Mouse (Mus musculus) forebrain, embryonic 12.5 days (tissue): ENCODE measurements at regions not wholly inside any gene's neighbourhood (a gene's known extent, or its start where the extent isn't known, plus 50 kb on each side); places are given as distances from the start of the nearest gene placed in this dataset.

Experiments
- ATAC-seq: fragments of 200-750 bp; cut with Nextera tagmentation; 2 replicates; pipeline ENCODE4 v1.8.0; 2017; ENCODE audit warnings: moderate TSS enrichment; ENCODE audit not compliant: low FRiP score
- H3K27ac ChIP-seq: fragments of 300-500 bp; sonication (generic); 2 replicates; pipeline ENCODE4 v1.5.1; 2016; ENCODE audit warnings: mild to moderate bottlenecking
- H3K27me3 ChIP-seq: fragments of 300-500 bp; sonication (generic); 2 replicates; pipeline ENCODE4 v1.6.1; 2016; ENCODE audit warnings: mild to moderate bottlenecking
- H3K36me3 ChIP-seq: fragments of 300-500 bp; sonication (generic); replicated peaks from 2 replicates; pipeline ENCODE4 v1.6.1; 2016; ENCODE audit warnings: mild to moderate bottlenecking
- H3K4me1 ChIP-seq: fragments of 300-500 bp; sonication (generic); 2 replicates; pipeline ENCODE4 v1.6.1; 2016
- H3K4me2 ChIP-seq: fragments of 300-500 bp; sonication (generic); 2 replicates; pipeline ENCODE4 v1.6.1; 2016; ENCODE audit warnings: mild to moderate bottlenecking, moderate library complexity
- H3K4me3 ChIP-seq: fragments of 300-500 bp; sonication (generic); replicated peaks from 2 replicates; pipeline ENCODE4 v1.5.1; 2016; ENCODE audit warnings: mild to moderate bottlenecking
- H3K9ac ChIP-seq: fragments of 300-500 bp; sonication (generic); 2 replicates; pipeline ENCODE4 v1.6.1; 2016; ENCODE audit warnings: mild to moderate bottlenecking
- H3K9me3 ChIP-seq: fragments of 300-500 bp; sonication (generic); 2 replicates; pipeline ENCODE4 v1.6.1; 2016
- WGBS: fragments of 180-500 bp; shearing (Covaris S2); methylation state at CpG from one replicate; pipeline ENCODE4 v1.1.7; 2016; 5-methylcytosine and 5-hydroxymethylcytosine counted together

DNA sequence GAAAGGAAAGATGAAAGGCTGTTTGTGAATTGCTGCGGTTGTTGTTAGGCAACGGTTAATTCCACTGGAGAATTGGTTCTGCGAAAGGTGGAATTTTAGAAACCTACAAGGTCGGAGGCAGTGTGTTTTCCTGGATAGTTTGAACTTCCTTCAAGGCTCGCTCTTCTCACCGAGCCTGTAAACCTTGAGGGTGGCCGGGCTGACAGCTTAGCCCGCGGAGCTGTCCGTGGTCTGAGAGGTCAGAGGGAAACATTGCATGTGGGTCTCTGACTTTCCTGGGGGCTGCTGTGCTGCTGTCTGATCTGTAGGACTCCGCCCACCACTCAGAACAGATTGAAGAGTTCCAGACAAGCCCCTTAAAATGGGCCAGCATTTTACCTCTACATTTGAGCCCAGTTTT, 124.3 kb upstream of the Mkln1 start:
- no peak overlapping the region for H3K4me3 ChIP-seq
- no peak overlapping the region for H3K4me2 ChIP-seq
- ATAC-seq: no peak
- WGBS: 34% methylated on average over 11 of the region's 11 CpGs
- H3K27me3 ChIP-seq: no peaks in the 10 kb centered on the region
- no peak overlapping the region for H3K27ac ChIP-seq
- no peaks in the 10 kb centered on the region for H3K9me3 ChIP-seq
- peaks cover 7% of the 10 kb centered on the region; the same call in 1 of the 2 replicates for H3K4me1 ChIP-seq
- H3K9ac ChIP-seq: no peak overlapping the region
- H3K36me3 ChIP-seq: no peaks in the 10 kb centered on the region

DNA sequence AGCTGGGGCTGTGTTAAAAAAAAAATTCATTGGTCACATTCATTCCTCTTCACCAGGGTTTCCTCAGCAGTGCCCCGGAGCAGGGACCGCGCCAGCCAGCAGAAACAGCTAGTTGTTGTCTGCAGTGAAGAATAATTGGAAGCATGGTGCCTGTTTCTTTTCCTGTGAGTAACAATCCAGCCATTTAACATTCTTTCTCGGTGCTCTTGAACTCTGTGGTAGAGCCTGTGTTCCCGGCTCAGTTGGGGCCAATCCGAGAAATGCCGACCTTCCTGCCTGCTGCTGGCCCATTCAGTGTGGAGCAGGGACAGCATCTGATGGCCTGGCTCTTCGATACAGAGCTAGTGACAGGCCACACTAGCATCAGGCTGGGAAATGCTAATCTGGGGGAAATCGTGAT, 120.7 kb upstream of the Mkln1 start:
- H3K27me3 ChIP-seq: no peaks in the 10 kb centered on the region
- peaks cover 7% of the 10 kb centered on the region; the same call in 1 of the 2 replicates for H3K4me1 ChIP-seq
- H3K27ac ChIP-seq: no peak overlapping the region
- no peak overlapping the region for H3K9ac ChIP-seq
- H3K4me3 ChIP-seq: no peak overlapping the region
- WGBS: 61% methylated on average over 9 of the region's 9 CpGs
- H3K36me3 ChIP-seq: no peaks in the 10 kb centered on the region
- no peaks in the 10 kb centered on the region for H3K9me3 ChIP-seq
- ATAC-seq: no peak
- no peak overlapping the region for H3K4me2 ChIP-seq

DNA sequence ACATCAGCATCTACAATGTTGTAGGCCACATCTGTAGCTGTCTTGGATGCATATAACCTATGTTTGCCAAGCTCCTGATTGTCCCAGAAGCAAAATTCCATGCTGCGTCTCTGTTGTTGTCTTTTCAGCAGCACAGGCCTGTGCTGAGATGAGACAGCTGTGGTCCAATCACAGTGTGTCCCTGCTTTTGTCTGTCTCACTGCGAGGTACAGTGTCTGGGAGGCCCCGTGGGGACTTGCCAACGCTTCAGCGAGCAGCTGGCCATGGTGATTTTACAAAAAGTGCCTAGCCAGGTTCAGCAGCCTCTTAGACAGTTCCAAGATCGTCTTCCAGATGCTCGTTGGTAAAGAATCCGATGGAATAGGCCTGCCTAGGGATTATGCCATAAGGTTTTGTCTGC, 114.6 kb upstream of the Mkln1 start:
- Histone ChIP-seq H3K4me3 (no peak overlapping the region), H3K4me2 (no peak overlapping the region), H3K9ac (no peak overlapping the region), H3K36me3 (no peaks in the 10 kb centered on the region), H3K9me3 (no peaks in the 10 kb centered on the region), H3K27me3 (no peaks in the 10 kb centered on the region), H3K4me1 (peaks cover 7% of the 10 kb centered on the region), H3K27ac (no peak overlapping the region)
- ATAC-seq: no peak
- 58% methylated on average over 8 of the region's 8 CpGs for WGBS

DNA sequence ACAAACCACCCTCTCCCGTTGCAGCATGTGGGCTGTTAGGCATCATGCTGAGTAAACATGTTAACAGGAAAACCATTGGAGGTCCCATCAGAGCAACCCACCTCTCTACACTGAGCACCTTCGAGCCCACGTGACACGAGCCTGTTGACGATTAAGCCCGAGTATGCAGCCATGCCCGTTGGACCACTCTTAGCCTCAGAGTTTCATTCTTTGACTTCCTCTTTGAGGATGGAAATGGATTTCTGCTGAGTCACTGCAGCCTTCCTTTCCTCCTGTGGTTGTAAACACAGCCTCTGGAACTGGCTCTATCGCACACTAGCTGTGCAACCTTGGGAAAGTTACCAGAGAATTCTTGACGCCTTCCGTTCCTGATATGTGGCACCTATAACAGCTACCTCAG, 114.1 kb upstream of the Mkln1 start:
- ATAC-seq: no peak

DNA sequence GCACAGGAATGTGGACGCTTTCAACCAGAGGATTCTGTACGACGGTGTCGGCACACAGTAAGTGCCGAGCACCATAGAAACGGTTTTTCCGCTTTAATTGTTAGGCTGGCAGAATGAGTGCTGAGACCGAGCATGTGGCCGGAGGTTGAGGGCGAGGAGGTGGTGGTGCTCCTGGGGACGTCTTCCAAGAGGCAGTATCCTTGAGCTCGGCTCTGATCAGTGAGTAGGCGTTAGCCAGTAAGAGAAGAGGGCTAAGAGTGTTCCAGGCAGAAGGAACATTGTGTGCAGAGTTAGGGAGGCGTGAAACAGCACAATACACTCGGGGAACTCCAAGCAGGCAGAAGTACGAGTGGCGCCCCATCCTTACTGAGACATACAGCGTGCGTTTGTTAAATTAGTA, 113.5 kb upstream of the Mkln1 start:
- no peak overlapping the region for H3K27ac ChIP-seq
- peaks cover 7% of the 10 kb centered on the region for H3K4me1 ChIP-seq
- no peaks in the 10 kb centered on the region for H3K9me3 ChIP-seq
- H3K9ac ChIP-seq: no peak overlapping the region
- H3K27me3 ChIP-seq: no peaks in the 10 kb centered on the region
- no peak overlapping the region for H3K4me3 ChIP-seq
- ATAC-seq: no peak
- 89% methylated on average over 19 of the region's 19 CpGs for WGBS
- no peaks in the 10 kb centered on the region for H3K36me3 ChIP-seq
- no peak overlapping the region for H3K4me2 ChIP-seq

More for the DNA sequence above, 114.1 kb upstream of the Mkln1 start:
- Histone ChIP-seq H3K4me2 (no peak overlapping the region), H3K9ac (no peak overlapping the region), H3K4me1 (peaks cover 7% of the 10 kb centered on the region), H3K27me3 (no peaks in the 10 kb centered on the region), H3K4me3 (no peak overlapping the region), H3K27ac (no peak overlapping the region), H3K36me3 (no peaks in the 10 kb centered on the region), H3K9me3 (no peaks in the 10 kb centered on the region)
- WGBS: 83% methylated on average over 10 of the region's 10 CpGs

DNA sequence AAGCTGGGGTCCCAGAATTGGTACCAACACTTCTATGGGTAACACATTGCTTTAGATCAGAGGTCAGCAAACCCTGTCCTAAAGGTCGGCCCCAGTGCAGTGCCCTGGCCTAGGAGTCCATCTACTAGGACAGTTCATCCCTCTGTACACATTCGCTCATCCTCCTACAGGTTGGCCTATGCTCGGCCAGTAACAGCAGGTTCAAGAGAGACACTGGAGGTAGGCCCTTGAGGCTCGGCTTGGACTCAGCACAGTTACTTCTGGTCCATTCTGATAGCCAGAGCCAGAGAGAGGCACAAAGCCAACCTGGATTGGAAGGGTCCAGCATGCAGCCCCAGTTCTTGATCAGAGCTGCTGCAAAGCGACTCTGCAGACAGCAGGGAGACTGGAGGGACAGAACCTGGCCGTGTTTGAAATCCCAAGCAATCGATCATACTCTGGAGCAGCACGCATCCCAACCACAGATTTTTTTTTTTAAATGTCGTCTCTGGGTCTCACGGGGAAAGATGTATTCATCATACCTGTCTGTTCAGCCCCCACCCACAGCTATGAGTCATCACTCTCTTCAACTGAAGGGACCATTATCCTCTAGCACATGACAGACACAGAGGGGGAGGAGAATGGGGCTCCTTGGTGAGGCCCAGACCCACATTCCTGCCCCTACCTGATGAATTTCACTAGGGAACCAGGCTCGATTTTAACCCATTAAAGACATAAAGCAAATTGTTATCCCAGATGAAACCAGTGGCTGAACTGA, 112.4 kb upstream of the Mkln1 start:
- H3K4me2 ChIP-seq: no peak overlapping the region
- H3K9ac ChIP-seq: no peak overlapping the region
- H3K36me3 ChIP-seq: no peaks in the 10 kb centered on the region
- WGBS: 88% methylated on average over 11 of the region's 11 CpGs
- H3K4me1 ChIP-seq: peaks cover 7% of the 10 kb centered on the region
- H3K27ac ChIP-seq: no peak overlapping the region
- no peak overlapping the region for H3K4me3 ChIP-seq
- no peaks in the 10 kb centered on the region for H3K9me3 ChIP-seq
- no peaks in the 10 kb centered on the region for H3K27me3 ChIP-seq
- ATAC-seq: no peak

DNA sequence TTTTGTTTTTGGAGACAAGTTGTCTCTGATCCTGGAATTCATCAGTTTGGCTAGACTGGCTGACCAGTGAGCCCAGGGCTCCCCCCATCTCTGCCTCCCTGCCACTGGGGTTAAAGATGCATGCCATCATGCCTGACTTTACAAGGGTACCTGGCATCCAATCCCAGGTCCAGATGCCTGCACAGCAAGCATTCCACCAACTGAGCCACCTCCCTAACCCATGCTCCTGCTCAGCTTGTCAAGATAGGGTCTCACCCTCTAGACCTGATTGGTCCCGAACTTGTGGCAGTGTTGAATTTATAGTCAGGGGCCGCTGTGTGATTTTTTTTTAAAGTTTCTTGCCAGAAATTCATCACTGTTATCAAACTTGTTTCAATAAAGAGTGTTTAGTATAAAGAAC, 111.4 kb upstream of the Mkln1 start:
- Histone ChIP-seq H3K4me1 (peaks cover 7% of the 10 kb centered on the region), H3K27me3 (no peaks in the 10 kb centered on the region), H3K4me2 (no peak overlapping the region), H3K9ac (no peak overlapping the region), H3K27ac (no peak overlapping the region), H3K9me3 (no peaks in the 10 kb centered on the region), H3K4me3 (no peak overlapping the region), H3K36me3 (no peaks in the 10 kb centered on the region)
- ATAC-seq: no peak
- WGBS: 96% methylated on average over 2 of the region's 2 CpGs

DNA sequence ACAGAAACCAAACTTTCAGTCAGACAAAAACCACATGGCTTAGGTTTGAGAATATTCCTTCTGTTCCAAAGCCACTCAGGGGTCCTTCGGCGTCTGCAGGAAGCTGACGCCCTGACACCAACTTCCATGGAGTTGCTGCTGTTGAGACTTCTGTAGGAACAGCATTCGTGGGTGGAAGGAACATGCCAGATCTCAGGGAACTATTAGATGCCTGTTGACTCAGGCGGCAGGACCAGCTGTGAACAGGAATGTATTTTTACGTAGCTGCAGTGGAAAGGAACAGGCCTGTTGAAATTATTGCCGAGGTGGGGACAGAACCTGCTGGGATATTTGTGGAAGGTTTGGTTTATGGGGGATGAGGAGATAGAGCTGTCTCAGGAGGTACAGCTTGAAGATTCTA, 110.8 kb upstream of the Mkln1 start:
- Histone ChIP-seq H3K4me3 (no peak overlapping the region), H3K27me3 (no peaks in the 10 kb centered on the region), H3K4me1 (peaks cover 7% of the 10 kb centered on the region), H3K9me3 (no peaks in the 10 kb centered on the region), H3K36me3 (no peaks in the 10 kb centered on the region), H3K9ac (no peak overlapping the region), H3K27ac (no peak overlapping the region), H3K4me2 (no peak overlapping the region)
- no peak for ATAC-seq
- WGBS: 83% methylated on average over 7 of the region's 7 CpGs

DNA sequence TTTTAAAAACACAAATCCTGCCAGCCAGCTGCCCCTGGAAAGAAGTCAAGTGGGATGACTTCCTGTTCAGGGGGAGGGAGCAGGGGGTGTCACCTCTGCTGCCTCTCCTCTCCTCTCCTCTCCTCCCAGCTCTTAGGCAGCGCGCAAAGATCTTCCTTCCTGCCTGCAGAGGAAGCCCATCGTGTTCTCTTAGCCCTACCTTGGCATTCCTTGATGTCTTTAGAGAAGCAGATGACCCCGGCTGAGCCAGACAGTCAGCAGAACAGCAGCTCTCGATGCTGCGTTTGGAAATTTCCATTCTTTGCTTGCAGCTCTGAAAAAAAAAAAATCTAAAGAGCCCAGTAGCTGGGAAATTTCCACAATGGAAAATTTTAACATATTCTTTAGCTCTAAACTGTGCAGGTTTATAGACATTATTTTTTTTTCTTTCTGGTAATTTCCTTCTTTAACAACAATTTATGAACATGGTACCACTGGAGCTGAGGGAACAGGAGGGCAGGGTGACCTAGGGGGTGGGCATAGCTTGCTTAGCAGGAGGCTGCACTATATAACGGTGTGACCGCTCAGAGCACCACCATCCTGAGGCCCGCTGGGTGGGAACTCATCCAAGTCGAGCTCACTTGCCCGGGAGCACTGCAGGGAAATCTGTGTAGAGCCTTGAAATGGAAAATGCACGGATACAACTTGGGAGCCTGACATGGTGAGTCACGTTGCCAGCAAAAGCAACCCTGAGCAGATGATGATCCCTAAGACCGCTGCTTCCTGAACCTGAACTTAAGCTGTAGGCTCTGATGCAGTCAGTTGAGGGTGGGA, 109.9 kb upstream of the Mkln1 start:
- no peak overlapping the region for H3K9ac ChIP-seq
- WGBS: 66% methylated on average over 14 of the region's 14 CpGs
- no peak overlapping the region for H3K27ac ChIP-seq
- no peaks in the 10 kb centered on the region for H3K9me3 ChIP-seq
- peaks cover 6% of the 10 kb centered on the region for H3K4me1 ChIP-seq
- H3K4me3 ChIP-seq: no peak overlapping the region
- ATAC-seq: no peak
- no peaks in the 10 kb centered on the region for H3K27me3 ChIP-seq
- H3K4me2 ChIP-seq: no peak overlapping the region
- no peaks in the 10 kb centered on the region for H3K36me3 ChIP-seq

DNA sequence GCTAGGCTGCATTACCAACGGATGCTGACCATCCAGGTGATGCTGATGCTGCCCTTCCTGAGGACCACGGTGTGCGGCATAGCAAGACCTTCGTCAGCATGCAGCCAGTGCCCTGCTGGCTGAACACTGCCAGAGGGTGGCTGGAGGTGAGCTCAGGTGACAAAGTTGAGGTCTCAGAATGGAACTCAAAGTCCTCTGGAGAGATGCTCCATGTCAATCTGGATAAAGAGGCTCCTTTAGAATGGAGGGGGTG, 109.4 kb upstream of the Mkln1 start:
- no peak overlapping the region for H3K4me2 ChIP-seq
- H3K27me3 ChIP-seq: no peaks in the 10 kb centered on the region
- H3K36me3 ChIP-seq: no peaks in the 10 kb centered on the region
- ATAC-seq: no peak
- 93% methylated on average over 4 of the region's 4 CpGs for WGBS
- H3K9me3 ChIP-seq: no peaks in the 10 kb centered on the region
- no peak overlapping the region for H3K9ac ChIP-seq
- no peak overlapping the region for H3K27ac ChIP-seq
- peaks cover 1% of the 10 kb centered on the region; the same call in 1 of the 2 replicates for H3K4me1 ChIP-seq
- no peak overlapping the region for H3K4me3 ChIP-seq

DNA sequence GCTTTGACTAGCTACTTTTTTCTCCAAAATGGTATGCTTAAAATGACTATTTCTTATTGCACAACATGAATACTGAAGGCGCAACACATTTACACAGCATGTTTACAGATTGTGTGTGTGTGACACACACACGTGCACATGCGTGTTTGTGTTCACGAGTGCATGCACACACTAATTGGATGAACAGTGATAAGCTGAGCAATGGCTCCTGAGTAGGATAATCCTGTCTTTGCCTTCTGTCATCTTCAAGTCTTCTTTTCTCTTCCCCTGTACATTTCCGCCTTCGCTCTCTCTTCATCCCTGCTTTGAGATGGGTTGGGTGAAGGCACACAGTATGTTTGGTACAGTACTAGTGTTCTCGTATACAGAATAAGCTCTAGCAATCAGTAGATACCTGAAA, 106.5 kb upstream of the Mkln1 start:
- Histone ChIP-seq H3K9me3 (no peaks in the 10 kb centered on the region), H3K4me1 (no peaks in the 10 kb centered on the region), H3K4me3 (no peak overlapping the region), H3K36me3 (no peaks in the 10 kb centered on the region), H3K27me3 (no peaks in the 10 kb centered on the region), H3K9ac (no peak overlapping the region), H3K4me2 (no peak overlapping the region), H3K27ac (no peak overlapping the region)
- no peak for ATAC-seq
- WGBS: 91% methylated on average over 7 of the region's 7 CpGs

DNA sequence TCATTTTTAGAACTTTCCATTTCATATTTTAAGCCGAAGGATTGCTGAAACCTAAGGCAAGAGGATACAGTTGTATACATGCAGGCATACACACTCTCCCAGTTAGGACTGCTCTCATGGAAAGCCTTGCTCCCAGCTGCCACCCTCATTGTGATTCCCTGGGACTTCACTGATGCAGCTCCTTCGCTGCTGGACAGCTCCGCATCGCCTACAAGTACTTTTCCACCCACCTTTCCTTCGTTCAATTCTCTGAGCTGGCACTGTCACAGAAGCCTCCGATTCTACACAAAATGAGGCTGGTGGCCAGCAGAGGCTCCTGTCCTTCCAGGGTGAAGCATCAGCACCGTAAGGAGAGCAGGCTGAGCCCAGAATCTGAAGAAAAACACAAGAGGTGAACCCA, 105.5 kb upstream of the Mkln1 start:
- no peaks in the 10 kb centered on the region for H3K27me3 ChIP-seq
- no peaks in the 10 kb centered on the region for H3K36me3 ChIP-seq

DNA sequence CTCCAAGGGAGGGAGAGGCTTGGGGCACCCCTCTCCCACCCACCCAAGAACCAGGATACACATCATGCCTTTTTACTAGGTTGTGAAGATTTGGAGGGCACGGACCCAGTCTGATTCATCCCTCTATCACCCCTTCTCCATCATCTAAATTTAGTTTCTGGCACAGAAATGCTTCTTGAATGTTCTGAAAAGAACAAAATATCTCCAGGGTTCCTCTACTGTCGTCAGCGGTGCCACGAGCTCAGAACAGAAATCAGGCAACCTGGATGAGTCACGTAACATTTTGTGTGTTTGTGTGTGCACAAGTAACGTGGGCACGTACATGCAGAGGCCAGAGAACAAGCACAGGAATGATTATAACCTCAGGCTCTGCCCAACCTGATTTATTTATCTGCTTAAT, 99.1 kb upstream of the Mkln1 start:
- Histone ChIP-seq H3K27ac (no peak overlapping the region), H3K36me3 (no peaks in the 10 kb centered on the region), H3K27me3 (no peaks in the 10 kb centered on the region), H3K9me3 (no peaks in the 10 kb centered on the region), H3K4me1 (no peaks in the 10 kb centered on the region), H3K4me2 (no peak overlapping the region), H3K4me3 (no peak overlapping the region), H3K9ac (no peak overlapping the region)
- WGBS: 93% methylated on average over 7 of the region's 7 CpGs
- ATAC-seq: no peak

More for the DNA sequence above, 105.5 kb upstream of the Mkln1 start:
- no peak for ATAC-seq
- Histone ChIP-seq H3K9me3 (no peaks in the 10 kb centered on the region), H3K27ac (no peak overlapping the region), H3K4me2 (no peak overlapping the region), H3K9ac (no peak overlapping the region), H3K4me1 (no peaks in the 10 kb centered on the region), H3K4me3 (no peak overlapping the region)
- WGBS: 63% methylated on average over 7 of the region's 7 CpGs
